Mouse (Mus musculus) bone marrow macrophage, adult 2 months (primary cell): Measurements from ENCODE around the gene 2810006K23Rik.

Source experiments
- CTCF ChIP-seq: IDR thresholded peaks from 2 replicates; pipeline ENCODE4 v1.5.1; 2012; ENCODE audit warnings: low read depth, mild to moderate bottlenecking, low read length, moderate library complexity
- POLR2A ChIP-seq: IDR thresholded peaks from 2 replicates; pipeline ENCODE4 v1.6.1; 2012; ENCODE audit warnings: mild to moderate bottlenecking, low read depth, low read length, borderline replicate concordance

DNA sequence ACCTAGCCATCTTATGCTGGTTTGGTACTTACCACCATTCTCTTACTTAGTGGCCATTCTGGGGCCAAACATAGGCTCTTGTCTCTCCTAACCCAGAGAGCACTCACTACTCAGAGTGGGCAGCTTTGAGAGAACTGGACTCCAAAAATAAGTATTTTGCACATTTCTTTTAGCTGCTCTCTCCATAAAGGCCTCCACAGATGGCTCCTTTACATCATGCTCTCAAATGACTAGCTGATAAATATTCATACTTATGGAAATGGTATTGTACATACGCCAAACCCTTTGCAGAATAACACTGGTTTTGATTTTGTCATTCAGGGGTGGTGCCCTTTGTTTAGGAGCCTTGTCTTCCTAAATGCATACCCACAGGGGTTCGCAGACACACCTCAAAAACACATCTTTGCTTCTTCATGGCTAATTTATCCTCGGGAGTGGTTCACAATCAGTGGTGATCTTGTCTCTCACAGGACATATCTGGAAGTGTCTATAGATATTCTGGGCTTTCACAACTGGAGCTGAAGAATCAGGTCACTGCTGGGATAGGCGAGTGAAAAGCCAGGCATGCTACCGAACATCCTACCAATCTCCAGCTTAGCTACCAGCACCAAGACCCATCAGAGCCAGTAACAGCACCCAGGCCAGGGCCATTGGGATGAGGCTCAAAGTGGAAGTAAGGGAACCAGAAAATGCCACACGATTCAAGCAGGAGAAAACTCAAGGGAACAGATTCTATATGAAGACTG, 36.5 kb downstream of the 2810006K23Rik start:
- TF ChIP-seq POLR2A (no peak), CTCF (no peak)
